Mouse (Mus musculus) common myeloid progenitor, adult 5-6 weeks (primary cell): ENCODE measurements around the gene Fga. TPM values are rescaled to one million over a fixed set of nuclear protein-coding genes. Genes with fewer than 3 reads are reported as not detected.
A peak's percentile ranks its signal among the peaks of the same experiment; 100 is the strongest.

ENCODE experiments used
- ATAC-seq: replicated peaks from 2 replicates; pipeline ENCODE4 v1.8.0; 2016; ENCODE audit warnings: low read depth, mild to moderate bottlenecking, moderate TSS enrichment, inconsistent platforms; ENCODE audit not compliant: poor library complexity, severe bottlenecking
- total RNA-seq: library from RNA; stranded (forward); fragments of 200-1000, 187-1606 nt; gene quantifications from 2 replicates; pipeline ENCODE4 v1.2.3, GENCODE M21; 2017

Fga gene
- total RNA-seq, 1 experiment from 2014 or later = not detected

DNA sequence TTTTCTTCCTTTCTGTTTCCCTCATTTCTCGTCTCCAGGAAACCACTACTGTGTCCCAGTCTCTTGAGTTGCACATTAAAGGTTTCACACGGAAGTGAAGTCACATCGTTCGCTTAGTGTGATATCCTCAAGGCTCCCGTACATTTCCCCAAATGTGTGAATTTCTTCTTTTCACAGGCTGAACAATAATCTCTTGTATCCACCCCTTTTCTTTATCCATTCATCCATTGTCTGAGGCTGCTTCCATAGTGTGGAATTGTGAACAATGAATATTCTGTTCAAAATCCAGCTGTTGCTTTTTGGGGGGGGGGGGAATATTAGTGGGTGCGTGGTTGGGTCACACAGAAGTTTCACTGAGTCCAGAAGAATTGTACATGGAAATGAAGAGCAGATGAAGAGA, 840 bp upstream of the Fga start:
- no peak for ATAC-seq

DNA sequence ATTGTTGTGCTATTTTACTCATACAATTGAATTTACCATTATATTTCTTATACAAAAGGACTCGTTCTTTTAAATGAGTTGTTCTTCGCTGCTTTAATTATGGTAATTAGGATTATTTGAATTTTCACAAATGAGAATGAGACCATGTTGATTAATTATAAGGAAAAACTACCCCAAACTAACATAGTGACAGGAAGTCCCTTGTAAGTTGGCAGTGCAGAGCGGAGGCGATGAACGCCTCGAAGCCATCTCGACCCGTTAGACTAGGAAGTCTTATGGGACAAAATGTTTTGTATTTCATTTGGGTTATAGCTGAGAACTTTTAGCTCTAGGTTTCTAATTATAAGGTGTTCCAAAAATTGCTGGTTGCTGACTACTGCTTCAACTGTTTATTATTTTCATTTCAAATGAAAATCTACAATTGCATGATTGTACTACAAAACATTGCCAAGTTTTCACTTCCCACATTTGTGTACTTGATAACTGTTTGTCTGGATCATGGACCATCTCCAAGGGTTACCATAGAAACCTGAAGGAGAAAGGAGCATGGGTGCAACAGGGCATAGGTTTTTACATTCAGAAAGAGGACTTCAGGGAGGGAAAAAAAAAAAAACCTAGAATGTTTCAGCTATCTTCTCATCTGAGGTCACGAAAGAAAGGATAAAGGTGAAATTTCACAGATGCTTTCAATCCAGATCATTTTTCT, 1.8 kb downstream of the Fga start:
- ATAC-seq = no peak

DNA sequence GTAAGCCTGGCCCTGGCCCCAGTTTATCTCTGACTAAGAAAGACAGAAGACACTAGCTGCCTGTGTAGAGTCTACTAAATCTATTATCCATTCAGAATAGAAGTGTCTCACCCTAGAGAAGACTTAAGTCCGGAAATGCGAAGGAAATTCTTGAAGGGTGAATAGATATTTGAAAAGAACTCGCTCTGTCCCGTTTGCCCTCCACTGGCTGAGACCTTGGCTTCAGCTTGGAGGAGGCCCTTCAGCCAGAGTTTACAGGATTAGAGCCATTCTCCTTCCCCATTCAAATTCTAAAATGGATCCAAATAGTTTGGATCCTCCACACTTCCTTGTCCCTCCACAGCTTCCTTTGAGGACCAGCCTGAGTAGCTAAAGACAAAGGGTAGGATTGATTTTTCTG, 4.5 kb downstream of the Fga start:
- no peak for ATAC-seq

DNA sequence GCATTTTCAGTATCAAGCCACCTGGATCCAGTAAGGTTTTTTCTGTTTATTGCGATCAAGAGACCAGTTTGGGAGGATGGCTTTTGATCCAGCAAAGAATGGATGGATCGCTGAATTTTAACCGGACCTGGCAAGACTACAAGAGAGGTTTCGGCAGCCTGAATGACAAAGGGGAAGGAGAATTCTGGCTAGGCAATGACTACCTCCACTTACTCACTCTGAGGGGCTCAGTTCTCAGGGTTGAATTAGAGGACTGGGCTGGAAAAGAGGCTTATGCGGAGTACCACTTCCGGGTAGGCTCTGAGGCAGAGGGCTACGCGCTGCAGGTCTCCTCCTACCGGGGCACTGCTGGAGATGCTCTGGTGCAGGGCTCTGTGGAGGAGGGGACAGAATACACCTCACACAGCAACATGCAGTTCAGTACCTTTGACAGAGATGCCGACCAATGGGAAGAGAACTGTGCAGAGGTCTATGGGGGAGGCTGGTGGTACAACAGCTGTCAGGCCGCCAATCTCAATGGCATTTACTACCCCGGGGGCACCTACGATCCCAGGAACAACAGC, 7.0 kb downstream of the Fga start:
- ATAC-seq = no peak

DNA sequence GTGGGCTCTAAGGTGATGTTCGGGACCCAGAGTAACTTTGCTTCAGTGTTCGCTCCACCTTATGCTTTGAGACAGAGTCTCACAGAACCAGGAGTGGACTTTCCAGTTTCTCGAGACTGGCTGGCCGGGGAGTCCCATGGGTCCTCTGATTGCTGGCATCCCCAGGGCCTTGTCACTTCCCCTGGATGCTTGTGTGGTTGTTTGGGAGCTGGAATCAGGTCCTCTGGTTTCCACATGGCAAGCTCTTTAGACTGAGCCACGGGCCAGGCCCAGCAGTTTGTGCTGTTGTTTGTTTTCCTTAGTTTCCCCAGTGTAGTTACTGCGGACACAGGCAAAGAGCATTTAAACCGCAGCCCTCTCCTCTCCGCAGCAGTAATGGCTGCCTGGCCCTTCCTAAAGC, 7.9 kb downstream of the Fga start:
- no peak for ATAC-seq

DNA sequence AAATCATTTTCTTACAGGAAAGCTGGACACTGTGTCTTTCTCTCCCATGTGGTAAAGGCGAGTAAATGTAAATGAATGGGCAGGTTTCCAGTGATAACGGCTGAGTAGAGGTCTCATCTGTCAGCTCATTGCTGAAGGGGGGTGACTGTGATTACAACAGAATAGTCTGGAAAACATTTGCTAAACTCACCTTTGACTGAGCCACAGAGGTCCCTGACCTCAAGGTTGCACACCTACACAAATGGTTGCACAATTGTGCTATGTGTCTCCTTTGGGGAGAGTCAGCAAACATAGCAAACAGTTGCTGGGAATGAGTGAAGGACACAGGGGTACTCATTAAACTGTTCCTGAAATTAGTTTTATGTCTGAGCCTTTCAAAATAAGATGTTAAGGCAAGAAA, 13.0 kb downstream of the Fga start:
- ATAC-seq = no peak

DNA sequence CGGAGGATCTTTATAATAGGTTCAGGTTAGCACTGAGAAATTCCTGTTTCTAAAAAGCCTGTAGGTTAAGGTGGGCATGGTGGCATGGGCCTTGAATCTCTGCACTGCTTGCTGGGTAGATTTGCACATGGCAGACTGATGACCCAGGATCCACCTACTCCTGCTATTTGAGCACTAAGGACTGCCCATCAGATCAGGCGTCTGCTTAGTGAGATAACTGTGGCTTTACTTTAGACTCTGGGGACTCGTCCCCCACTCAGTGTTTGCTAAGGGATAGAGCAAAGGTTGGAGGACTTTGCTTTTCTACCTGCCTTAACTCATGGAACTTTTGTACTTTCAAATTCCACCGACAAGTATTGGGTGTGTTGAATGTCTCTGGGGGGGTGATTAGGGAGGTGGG, 13.8 kb downstream of the Fga start:
- no peak for ATAC-seq

DNA sequence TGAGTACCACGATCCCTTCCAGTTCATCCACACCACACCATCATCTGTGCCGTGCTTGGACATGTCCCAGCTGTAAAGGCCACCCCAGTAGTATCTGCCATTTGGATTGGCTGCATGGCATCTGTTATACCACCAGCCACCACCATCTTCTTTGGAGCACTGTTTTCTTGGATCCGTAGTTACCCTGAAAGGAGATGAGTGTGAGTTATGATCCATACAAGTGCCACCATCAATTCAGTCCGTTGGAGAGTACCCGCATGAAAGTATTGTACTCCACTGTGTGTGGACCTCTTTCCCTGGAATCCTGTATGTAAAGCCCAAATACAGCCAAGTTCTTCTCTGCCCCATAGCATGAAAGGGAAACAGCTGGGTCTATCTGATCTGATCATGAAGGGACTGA, 16.6 kb downstream of the Fga start:
- no peak for ATAC-seq

DNA sequence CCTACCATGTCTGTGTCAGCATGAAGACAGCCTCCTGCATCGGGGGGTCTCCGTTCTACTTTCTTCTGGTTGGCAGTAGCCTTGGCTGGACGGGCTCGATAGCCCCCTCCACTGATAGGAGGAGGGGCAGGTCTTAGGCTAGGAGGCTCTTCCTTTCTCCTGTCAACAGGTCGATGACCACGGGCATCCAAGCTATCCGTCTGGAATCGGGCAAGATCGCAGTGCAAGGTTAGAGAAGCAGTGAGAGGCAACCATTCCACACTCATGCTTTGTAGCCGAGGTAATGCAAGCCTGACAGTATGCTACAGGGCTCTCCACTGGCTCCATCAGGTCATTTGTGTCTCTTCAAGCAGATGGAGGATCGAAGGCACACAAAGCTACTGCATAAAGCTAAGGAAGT, 20.8 kb downstream of the Fga start:
- no peak for ATAC-seq

DNA sequence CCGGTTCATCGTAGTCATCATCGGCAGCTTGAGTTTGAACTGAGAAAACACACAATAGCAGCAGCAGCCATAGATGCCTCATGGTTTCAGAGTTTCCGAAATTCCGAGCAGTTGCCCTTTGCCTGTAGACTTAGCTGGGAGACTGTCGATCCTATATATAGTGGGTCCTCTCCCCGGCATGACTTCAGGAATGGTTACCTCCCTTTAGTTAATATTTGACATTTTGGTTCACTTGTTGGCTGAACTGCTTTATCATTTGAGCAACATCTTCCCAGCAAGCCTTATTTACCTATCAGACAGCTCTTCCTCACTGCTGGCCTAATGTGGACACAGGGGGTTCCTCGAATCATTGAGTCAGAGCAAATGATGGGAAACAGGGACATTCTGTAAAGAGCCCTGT, 23.8 kb downstream of the Fga start, which contains the start of gene Fgb:
Gene Fgb (minus strand): TSS at position 184 of the 400 bp plus-strand sequence.
- no peak for ATAC-seq

DNA sequence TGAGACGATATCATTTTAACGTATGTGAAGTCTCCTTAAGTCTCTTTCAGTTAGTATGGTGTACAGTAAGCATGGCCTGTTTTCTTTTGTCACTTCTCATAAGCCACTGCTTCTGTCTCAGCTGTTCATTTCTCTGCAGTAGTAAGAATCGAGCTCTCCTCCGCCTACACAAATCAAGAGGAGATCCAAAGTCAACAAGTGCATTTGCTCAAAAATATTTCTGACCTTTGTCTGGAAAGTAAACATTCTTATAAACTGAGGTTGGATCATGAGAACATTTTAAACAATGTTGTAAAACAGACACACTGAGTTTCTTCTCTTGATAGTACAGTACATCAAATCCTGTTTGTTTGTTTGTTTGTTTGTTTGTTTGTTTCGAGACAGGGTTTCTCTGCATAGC, 24.8 kb downstream of the Fga start:
- ATAC-seq = no peak

DNA sequence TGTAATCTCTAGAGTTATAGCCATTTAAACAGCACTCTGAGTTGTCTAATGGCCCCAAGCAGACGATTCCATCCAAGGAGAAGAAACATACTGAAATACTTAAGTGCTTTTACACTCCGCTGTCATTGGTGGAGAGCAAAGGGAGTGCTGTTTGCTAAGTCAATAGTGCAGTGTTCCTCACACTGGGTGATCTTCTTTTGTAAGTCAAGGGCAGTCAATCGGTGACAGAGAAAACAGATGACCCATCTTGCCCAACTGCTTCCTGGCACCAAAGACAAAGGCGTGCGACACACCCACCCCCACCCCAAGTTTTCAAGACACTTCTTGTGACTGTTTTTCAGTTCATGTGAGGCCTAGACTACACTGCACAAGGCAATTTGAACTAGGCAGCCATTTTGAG, 26.2 kb downstream of the Fga start:
- ATAC-seq = no peak

DNA sequence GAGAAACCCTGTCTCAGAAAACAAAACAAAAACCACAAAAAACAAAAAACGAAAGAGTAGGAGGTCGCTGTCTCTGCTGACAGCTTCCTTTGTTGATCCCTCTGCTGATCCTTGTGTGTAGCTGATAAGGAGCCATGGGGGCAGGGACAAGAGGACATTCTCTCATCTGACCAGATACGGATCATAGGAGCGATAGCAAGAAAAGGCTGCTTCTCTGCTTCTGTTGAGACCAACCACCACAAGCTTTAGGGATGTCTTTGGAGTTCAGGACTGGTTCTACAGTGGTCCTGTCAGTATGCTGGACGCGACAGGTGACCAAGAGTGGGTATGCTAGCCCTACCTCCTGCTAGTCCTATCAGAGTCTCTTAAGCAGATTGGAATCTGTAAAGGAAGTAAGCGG, 27.2 kb downstream of the Fga start:
- ATAC-seq = no peak

DNA sequence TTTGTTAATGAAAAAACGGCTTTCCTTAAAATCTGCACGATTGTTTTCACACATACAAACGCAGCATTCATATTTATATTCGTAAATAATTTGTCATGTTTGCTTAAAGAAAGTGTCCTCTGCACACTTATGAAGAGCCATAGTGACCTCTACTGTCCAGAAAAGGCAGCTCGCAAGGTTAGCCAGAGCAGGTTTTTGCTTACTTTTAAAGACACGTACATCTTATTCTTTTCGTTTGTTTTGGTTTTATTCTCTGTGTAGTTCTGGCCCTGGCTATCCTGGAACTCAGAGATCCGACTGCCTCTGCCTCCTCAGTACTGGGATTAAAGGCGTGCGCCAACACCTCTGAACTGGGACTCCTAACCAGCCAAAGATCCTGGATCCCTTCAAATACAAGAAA, 27.9 kb downstream of the Fga start:
- ATAC-seq = peak; percentile 34; the same call in 1 of the 2 replicates

DNA sequence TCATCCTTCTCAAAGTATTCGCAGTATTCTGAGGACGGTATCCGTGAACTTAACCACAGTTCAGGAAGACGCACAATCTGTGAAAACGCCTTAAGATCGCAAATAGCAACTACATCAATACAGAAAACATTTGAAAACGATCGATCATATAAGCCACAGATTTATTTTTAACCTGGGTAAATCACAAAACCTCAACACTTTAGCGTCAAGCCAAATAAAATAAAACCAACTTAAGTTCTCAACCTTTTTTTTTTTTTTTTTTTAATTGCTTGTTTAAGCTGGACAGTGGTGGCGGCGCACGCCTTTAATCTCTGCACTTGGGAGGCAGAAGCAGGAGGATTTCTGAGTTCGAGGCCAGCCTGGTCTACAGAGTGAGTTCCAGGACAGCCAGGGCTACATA, 28.9 kb downstream of the Fga start:
- no peak for ATAC-seq

DNA sequence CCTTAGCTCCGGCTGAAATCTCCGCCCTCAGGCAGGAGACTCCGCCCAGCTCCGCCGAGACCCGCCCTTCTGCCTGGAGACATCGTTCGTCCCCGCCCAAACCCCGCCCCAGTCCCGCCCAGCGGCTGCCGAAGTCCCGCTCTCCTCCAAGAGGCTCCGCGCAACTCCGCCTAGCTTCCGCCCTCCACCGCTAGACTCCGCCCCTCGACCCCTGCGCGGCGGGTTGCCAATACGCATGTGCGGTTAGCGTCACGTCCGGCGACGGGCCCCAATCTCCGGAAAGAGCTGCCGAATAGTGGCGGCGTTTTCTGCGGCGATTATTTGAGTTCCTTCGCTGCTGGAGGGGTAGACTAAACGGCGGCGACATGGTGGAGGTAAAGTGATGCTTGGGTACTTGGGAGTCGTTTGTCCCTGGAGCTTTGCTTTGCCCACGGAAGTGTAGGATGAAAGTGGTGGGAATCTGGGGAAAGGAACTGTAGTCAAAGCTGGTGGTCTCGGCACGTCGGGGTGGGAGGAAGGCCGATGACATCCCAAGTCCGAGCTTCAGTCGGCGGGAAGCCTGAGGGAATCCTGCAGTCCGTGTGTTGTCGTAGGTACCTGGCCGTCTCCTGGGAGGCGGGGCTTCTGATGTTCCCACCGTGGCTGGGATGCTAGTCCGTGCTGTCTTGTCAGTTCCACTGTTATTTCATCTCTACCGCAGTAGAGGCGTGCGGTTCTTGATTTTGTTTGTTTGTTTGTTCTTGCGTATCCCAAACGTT, 29.6 kb downstream of the Fga start, which contains the start of gene Plrg1:
Gene Plrg1 (plus strand): TSS at position 242 of the 758 bp plus-strand sequence.
- peak; percentile 90 for ATAC-seq

DNA sequence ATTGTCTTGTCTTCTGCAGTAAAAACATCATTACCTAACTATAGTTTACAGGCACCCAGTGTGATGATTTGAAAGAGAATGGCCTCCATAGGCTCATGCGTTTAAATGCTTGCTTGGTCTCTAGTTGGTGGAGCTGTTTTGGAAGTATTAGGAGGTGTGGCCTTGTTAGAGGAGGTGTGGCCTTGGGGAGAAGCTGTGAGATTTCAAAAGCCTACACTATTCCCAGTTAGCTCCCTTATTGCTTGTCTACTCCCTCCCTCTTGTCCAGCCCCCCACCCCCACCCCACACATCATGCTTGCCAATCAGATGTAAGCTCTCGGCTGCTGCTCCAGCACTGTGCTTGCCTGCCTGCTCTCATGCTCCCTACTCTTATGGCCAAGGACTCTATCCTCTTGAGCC, 31.2 kb downstream of the Fga start:
- ATAC-seq = no peak

DNA sequence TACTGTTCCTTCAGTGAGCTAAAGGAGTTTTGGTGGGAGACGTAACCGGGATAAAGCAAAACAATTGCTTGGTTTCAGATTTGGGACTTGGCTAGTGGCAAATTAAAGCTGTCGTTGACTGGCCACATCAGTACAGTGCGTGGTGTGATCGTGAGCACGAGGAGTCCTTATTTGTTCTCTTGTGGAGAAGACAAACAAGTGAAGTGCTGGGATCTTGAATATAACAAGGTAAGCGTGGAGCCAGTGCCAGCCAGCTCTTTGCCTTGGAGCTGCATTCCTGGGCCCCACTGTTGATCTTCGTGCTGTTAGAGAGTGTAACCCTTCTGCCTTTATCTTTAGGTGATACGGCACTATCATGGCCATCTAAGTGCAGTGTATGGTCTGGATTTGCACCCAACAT, 42.0 kb downstream of the Fga start:
- no peak for ATAC-seq

DNA sequence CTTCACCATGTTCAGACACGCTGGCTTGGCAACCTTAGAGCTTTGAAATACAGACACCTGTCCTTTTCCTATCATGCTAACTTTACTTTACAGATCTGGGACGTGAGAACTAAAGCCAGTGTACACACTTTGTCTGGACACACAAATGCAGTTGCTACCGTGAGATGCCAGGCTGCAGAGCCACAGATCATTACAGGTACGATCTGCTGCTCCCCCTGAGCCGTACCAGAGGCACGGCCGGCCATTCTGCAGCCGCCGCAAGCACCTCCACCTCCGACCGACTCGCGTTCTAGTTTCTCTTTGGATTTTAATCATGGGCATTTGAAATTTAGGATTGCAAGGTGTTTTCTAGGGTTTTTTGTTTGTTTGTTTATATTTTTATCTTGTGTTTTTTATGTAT, 43.0 kb downstream of the Fga start:
- ATAC-seq = no peak

DNA sequence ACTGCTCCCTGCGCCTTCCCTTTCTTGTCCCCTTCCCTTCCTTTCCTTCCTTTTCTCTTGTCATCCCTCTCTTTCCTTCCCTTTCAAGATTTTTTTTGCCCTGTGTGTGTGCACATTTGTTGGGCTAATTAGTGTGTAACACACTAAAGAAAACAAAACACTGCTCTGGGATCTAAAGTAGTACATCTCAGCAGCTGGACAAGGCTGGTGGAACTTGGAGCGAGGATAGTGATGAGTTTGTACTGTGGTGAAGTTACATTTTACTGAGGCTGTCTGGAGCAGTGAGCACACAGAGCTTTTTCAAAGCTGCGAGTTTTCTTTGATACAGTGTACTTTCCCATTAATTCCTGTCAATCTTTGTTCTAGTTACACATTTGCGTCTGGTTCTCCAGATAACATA, 44.4 kb downstream of the Fga start:
- no peak for ATAC-seq

DNA sequence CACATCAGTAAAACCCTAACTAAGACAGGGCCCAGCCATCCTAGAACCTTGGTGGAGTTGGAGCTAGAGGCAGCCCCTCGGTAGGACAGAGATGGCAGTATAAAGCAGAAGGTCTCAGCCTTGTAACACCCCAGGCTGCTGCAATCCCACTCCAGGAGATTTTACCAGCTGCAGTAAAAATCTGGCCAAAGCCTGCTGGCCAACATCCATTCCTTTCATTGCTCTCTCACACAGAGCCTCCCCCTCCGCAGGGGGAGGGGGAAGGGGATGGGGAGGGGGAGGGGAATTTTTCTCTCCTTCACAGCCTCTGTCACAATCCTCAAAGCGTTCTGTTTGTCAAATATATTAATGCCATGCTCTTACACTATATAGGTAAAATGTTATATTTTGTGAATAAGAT, 50.7 kb downstream of the Fga start:
- ATAC-seq = no peak
